Mouse (Mus musculus) lung, adult 2 months (tissue): ENCODE measurements around the gene Krtap13.

Experiments
- CTCF ChIP-seq: fragments of 200-500 bp; IDR thresholded peaks from 2 replicates; pipeline ENCODE4 v1.5.1; 2011; ENCODE audit warnings: mild to moderate bottlenecking, low read length, control low read depth; ENCODE audit not compliant: insufficient read depth
- POLR2A ChIP-seq: fragments of 200-500 bp; IDR thresholded peaks from 2 replicates; pipeline ENCODE4 v1.6.1; 2011; ENCODE audit warnings: low read depth, mild to moderate bottlenecking, control low read depth, low read length, borderline replicate concordance; ENCODE audit errors: extremely low read depth

DNA sequence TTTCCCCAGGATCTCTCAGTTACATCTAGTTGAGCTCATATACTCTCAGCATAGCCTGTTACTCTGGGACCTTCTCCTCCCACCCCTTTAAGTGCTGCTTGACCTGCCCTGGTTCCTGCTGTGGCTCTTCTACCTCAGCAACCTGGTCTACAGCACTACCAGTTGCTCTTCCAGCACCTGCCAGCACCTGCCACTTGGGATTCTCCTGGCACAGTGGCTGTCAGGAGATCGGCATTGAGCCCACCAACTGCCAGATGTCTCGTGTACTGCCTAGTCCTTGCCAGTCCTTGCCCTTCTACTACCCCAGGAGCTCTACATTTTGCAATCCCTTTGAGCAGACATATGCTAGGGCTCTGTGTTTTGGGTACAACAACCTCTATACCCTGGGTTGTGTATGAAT is 35.4 kb upstream of the Krtap13 start:
- TF ChIP-seq POLR2A: no peak
- no peak for TF ChIP-seq CTCF
